Mouse (Mus musculus) C3H10T1/2 (cell line): Measurements from ENCODE around the gene Gdpd1. TPM values are rescaled to one million over a fixed set of nuclear protein-coding genes. Genes with fewer than 3 reads are reported as not detected.

ENCODE experiments used
- polyA plus RNA-seq, 2 experiments: library from polyadenylated mRNA; unstranded; fragments of >200 nt; fragmentation: generic; extraction: Trizol; gene quantifications; one replicate each; pipeline ENCODE4 v1.2.1; 2012; ENCODE audit warnings: missing spikeins in 2 of 2

Gdpd1 gene
- polyA plus RNA-seq = 1 to 10 TPM in 1 of 2 experiments, under 1 TPM in 1; 0.83 to 4.5 TPM

DNA sequence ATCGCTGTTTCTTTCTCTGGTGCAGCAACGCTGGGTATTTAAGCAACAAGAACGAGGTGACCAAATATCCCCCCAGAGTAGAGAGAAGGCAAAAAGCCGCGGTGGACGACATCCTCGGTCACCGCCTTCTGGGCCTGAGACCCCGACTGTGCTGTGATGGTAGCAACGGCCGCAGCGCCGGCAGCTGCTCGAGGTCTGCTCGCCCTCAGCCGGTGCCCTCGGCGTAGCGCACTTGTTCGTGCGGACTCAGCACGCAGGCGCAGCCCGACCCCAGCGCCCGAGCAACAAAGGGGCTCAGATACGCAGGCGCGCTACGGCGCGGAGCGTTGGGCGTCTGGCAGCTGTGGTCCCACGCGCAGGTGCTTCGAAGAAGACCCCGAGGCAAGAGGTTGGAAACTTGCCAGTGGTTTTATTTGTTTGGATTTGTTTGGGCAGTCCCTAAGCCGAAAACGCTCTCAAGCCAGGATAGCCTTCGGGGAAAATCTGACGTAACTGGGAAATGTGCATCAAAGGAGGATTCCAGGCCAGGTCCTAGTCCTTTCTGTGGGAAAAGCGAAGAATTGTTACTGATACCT is at the start of gene Gdpd1:
Gene Gdpd1 (minus strand): TSS at position 197 of the 575 bp plus-strand sequence.

GRCm38 (mm10) chr11:87108755-87109518 is 35.1 kb upstream of the Gdpd1 start, which contains the start of gene Ska2:
TSS of gene Ska2 (plus strand) at chr11:87109234.

DNA sequence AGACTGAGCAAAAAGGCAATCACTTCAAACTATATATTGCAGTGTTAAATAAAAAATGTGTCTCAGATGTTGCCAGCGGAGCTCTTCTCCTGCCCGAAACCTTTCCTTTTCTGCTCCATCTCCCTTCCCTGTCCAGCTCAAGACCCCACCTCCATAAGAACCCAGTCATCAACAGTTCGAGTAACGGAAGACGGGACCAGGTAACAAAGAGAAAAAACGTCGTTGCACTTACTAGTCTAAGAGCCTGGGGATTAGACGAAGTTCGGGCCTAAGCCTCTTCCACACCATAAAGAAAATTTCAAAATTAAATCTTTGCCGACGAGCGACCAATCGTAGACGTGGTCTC is 34.5 kb upstream of the Gdpd1 start, which contains the start of gene Prr11:
Gene Prr11 (minus strand): TSS at position 300 of the 346 bp plus-strand sequence.

GRCm38 (mm10) chr11:87086290-87086984 is 12.6 kb upstream of the Gdpd1 start, which contains the start of gene Smg8:
TSS of gene Smg8 (minus strand) at chr11:87086774.

DNA sequence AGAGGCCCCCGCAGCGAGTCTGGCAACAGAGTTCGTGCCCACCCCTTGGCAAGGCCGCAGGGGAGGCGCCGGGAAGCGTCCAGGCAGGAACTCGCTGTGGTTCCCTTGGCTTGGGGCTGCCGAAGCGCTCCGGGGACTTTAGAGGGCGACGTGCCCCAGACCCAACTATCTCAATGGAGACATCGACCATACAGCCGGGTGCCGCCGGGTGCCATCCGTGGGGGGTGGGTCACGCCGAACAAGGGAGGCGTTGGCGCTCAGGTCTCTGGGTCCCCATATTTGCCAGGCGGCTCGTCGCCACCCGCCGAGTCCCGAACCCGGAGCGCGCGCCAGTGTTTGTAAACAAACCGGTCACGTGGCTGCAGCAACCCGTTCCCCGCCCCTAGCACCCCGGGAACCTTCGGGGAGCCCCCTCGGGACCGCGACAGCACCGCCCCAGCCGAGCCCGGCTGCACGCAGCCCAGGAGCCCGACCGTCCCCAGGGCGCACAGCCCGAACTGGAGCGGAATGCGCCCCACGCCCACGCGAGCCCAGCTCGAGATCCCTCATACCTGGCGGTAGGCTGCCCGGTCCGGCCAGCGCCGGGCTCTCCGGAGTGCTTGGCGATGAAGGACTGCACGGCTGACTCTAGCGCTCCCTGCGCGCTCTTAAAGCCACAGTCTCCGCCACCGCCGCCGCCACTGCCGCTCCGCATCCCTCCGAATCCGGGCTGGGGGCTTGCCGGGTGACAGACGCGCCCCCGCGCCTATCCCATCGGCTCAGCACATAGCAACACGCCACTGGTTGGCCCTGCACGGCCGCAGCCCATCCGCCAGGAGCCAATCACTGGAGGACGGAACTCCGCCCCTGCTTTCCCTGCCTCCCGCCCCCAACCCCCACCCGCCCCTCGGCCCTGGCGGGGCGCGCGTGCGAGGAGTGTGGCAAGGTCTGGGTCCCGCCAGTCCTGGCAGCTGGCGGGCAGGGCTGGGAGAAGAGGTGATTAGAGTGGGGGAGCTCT is 80.5 kb downstream of the Gdpd1 start, which contains the start of gene Ypel2:
Gene Ypel2 (minus strand): TSS at position 667 of the 997 bp plus-strand sequence.

Other genes starting within 250 kb of the Gdpd1 start
- 1 to 10 TPM in 1 of 2 experiments, under 1 TPM in 1; 0.11 to 6.5 TPM for gene Ypel2, start 80.4 kb downstream of the Gdpd1 start, polyA plus RNA-seq
- gene Smg8, start 12.7 kb upstream of the Gdpd1 start, polyA plus RNA-seq = 10 to 100 TPM in 1 of 2 experiments, 1 to 10 TPM in 1; 6.8 to 13.0 TPM
- gene Prr11, start 34.6 kb upstream of the Gdpd1 start, polyA plus RNA-seq = 10 to 100 TPM in 1 of 2 experiments, 1 to 10 TPM in 1; 2.9 to 13.0 TPM
- gene Ska2, start 35.2 kb upstream of the Gdpd1 start, polyA plus RNA-seq = 10 to 100 TPM in 1 of 2 experiments, under 1 TPM in 1; 0.89 to 15.2 TPM
- 10 to 100 TPM in 1 of 2 experiments, 1 to 10 TPM in 1; 2.2 to 10.8 TPM for gene Trim37, start 53.0 kb upstream of the Gdpd1 start, polyA plus RNA-seq